Mouse (Mus musculus) regulatory T cell (primary cell): ENCODE results near the gene Acoxl.

Source experiments
- in situ Hi-C: fragments of 300-600 bp; cut with MboI, MseI; formaldehyde crosslinking; loops from one replicate; pipeline ENCODE4 v1.15.1; 2025; ENCODE audit warnings: high pct_unique_total_duplicates

Acoxl gene

DNA sequence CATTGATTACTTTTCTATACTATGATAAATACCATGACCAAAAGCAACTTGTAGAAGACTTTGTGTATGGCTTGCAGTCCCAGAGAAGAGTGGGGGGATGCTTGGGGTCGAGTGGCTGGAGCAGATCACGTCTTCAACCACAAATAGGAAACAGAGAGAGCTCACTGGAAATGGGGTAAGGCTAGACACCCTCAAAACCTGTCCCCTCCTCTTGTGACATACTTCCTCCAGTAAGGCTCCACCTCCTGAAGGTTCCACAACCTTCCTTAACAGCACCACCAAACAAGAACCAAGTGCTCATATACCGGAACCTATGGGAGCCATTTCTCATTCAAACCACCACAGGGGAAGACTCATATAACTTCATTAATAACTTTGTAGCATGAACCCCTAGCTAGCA, 331.9 kb downstream of the Acoxl start:
- in situ Hi-C loops = no loop called here

DNA sequence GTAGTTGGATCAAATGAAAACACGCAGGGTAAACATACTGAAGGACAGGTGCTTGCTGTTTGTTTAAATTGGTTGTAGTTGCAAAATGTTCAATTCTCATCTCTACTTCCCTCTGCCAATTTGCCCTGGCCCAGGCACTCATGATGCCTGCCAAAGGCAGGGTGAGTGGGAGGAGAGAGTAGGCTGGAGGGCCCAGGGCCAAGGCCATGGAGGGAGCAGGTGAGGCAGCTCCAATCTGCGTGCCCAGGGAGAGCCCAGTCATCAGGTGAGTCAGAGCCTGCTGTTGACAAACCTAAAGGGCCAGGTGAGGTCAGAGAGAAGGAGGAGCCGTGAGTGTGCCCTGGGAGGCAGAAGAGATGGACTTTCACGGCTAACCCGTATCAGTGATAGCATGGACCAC, 333.6 kb downstream of the Acoxl start:
- in situ Hi-C loops = no loop called here
